Mouse (Mus musculus): ENCODE measurements around the gene Cnn1. TPM values are rescaled to one million over a fixed set of nuclear protein-coding genes. Genes with fewer than 3 reads are reported as not detected.

The Cnn1 gene
- total RNA-seq (2021) = 1 to 10 TPM; 7.1 to 9.8 TPM
- long read RNA-seq, experiment 1, transcript Cnn1-201 (7 exons, 2,381 nt) = major isoform, 6 of 7 reads
- long read RNA-seq, experiment 1, partial matches to known transcripts = 0 of 7 reads
- long read RNA-seq, experiment 1, other reads (novel, unspliced or antisense) = 1 of 7 reads
- long read RNA-seq, experiment 2, partial matches to known transcripts = 0 of 5 reads
- long read RNA-seq, experiment 2, other reads (novel, unspliced or antisense) = 2 of 5 reads

- DNase-seq = peak in 1 of 2 experiments; percentile 22
Measured at GRCm38 (mm10) chr9:22098993-22099696, at the start of gene Cnn1. Cnn1 (plus strand) TSS chr9:22099216.

GRCm38 (mm10) chr9:22049315-22049714 lies 49.7 kb upstream of the Cnn1 start:
- no peak for DNase-seq

GRCm38 (mm10) chr9:22049721-22050270 lies 49.2 kb upstream of the Cnn1 start:
- DNase-seq = no peak

GRCm38 (mm10) chr9:22050351-22050889 lies 48.6 kb upstream of the Cnn1 start:
- peak; percentile 22 to 35 for DNase-seq

GRCm38 (mm10) chr9:22051161-22051957 lies 47.7 kb upstream of the Cnn1 start:
- no peak for DNase-seq

GRCm38 (mm10) chr9:22051958-22052254 lies 47.1 kb upstream of the Cnn1 start, which contains the start of gene Elavl3:
Elavl3 (minus strand) TSS chr9:22052023.
- DNase-seq = no peak

- no peak for DNase-seq
Measured at GRCm38 (mm10) chr9:22053657-22054056, 45.4 kb upstream of the Cnn1 start.

GRCm38 (mm10) chr9:22054411-22055076 lies 44.5 kb upstream of the Cnn1 start:
- DNase-seq = peak; percentile 54 to 58

- DNase-seq = no peak
Measured at GRCm38 (mm10) chr9:22055713-22056112, 43.3 kb upstream of the Cnn1 start.

- DNase-seq = no peak
Measured at GRCm38 (mm10) chr9:22056303-22056910, 42.6 kb upstream of the Cnn1 start.

- no peak for DNase-seq
Measured at GRCm38 (mm10) chr9:22057031-22057517, 41.9 kb upstream of the Cnn1 start.

GRCm38 (mm10) chr9:22058011-22058424 lies 41.0 kb upstream of the Cnn1 start:
- DNase-seq = peak; percentile 72 to 80

GRCm38 (mm10) chr9:22061339-22061738 lies 37.7 kb upstream of the Cnn1 start:
- DNase-seq = no peak

- no peak for DNase-seq
Measured at GRCm38 (mm10) chr9:22064341-22064740, 34.7 kb upstream of the Cnn1 start.

GRCm38 (mm10) chr9:22065642-22066041 lies 33.4 kb upstream of the Cnn1 start:
- DNase-seq = no peak

- DNase-seq = peak; percentile 33 to 76
Measured at GRCm38 (mm10) chr9:22066433-22066832, 32.6 kb upstream of the Cnn1 start.

- DNase-seq = no peak
Measured at GRCm38 (mm10) chr9:22067195-22067594, 31.8 kb upstream of the Cnn1 start.

GRCm38 (mm10) chr9:22069881-22070553 lies 29.0 kb upstream of the Cnn1 start:
- DNase-seq = no peak

- peak; percentile 97 for DNase-seq
Measured at GRCm38 (mm10) chr9:22070791-22071573, 28.0 kb upstream of the Cnn1 start, which contains the start of the genes Gm49318 and Zfp653. Gm49318 (minus strand) TSS chr9:22071259. Zfp653 (minus strand) TSS chr9:22071376.

- DNase-seq = no peak
Measured at GRCm38 (mm10) chr9:22072276-22072675, 26.7 kb upstream of the Cnn1 start.
